Comparison of ENCODE assay signal across 8 mouse cellular contexts in genomic region chr7:122919728-122920582, GRCm38 (mm10). TPM values are rescaled to one million over a fixed set of nuclear protein-coding genes. Genes with fewer than 3 reads are reported as not detected.
A peak's percentile ranks its signal among the peaks of the same experiment; 100 is the strongest.
DNase-seq lines count a peak whose midpoint lies in the region; ATAC-seq lines count a peak whose summit lies in the region.

No protein-coding gene starts in this region.

- H3K4me3 ChIP-seq in embryonic facial prominence, embryonic 10.5 days: no peak overlapping the region
- H3K4me3 ChIP-seq in hindbrain, embryonic 14.5 days (replicated peaks; ENCODE audit: low read length): no peak overlapping the region
- H3K4me3 ChIP-seq in limb, embryonic 11.5 days (ENCODE audit: low read depth, low read length): no peak overlapping the region

- no peaks in the 10 kb centered on the region for H3K36me3 ChIP-seq in embryonic facial prominence, embryonic 10.5 days (replicated peaks)
- no peaks in the 10 kb centered on the region for H3K36me3 ChIP-seq in hindbrain, embryonic 14.5 days (replicated peaks; ENCODE audit: control insufficient read depth, insufficient read depth)
- no peaks in the 10 kb centered on the region for H3K36me3 ChIP-seq in limb, embryonic 11.5 days (ENCODE audit: control insufficient read depth, insufficient read depth, low read length)

- H3K9me3 ChIP-seq in embryonic facial prominence, embryonic 10.5 days: no peaks in the 10 kb centered on the region
- H3K9me3 ChIP-seq in hindbrain, embryonic 14.5 days (ENCODE audit: control insufficient read depth, low read length): no peaks in the 10 kb centered on the region
- no peaks in the 10 kb centered on the region for H3K9me3 ChIP-seq in limb, embryonic 11.5 days (ENCODE audit: control insufficient read depth, low read length)

- WGBS in embryonic facial prominence, embryonic 10.5 days: 46% methylated on average over 13 of the region's 13 CpGs
- WGBS in hindbrain, embryonic 14.5 days: 47% methylated on average over 13 of the region's 13 CpGs
- WGBS in limb, embryonic 11.5 days: 47% methylated on average over 13 of the region's 13 CpGs

- H3K27me3 ChIP-seq in embryonic facial prominence, embryonic 10.5 days (replicated peaks; ENCODE audit: low read depth, poor library complexity, severe bottlenecking): no peaks in the 10 kb centered on the region
- H3K27me3 ChIP-seq in hindbrain, embryonic 14.5 days (ENCODE audit: control insufficient read depth, insufficient read depth, low read length): no peaks in the 10 kb centered on the region
- H3K27me3 ChIP-seq in limb, embryonic 11.5 days (ENCODE audit: control insufficient read depth, insufficient read depth, low read length): no peaks in the 10 kb centered on the region

- H3K27ac ChIP-seq in embryonic facial prominence, embryonic 10.5 days (replicated peaks): no peak overlapping the region
- no peak overlapping the region for H3K27ac ChIP-seq in hindbrain, embryonic 14.5 days
- no peak overlapping the region for H3K27ac ChIP-seq in limb, embryonic 11.5 days (replicated peaks; ENCODE audit: low read depth, low read length)

- peak overlapping the region; percentile 18; the same call in 1 of the 2 replicates for H3K4me2 ChIP-seq in hindbrain, embryonic 14.5 days (replicated peaks)
- H3K4me2 ChIP-seq in limb, embryonic 11.5 days (ENCODE audit: low read depth, severe bottlenecking): no peak overlapping the region

- peak; percentile 60; the same call in 1 of the 2 replicates for ATAC-seq in hindbrain, embryonic 14.5 days (ENCODE audit: low FRiP score)
- no peak for ATAC-seq in limb, embryonic 11.5 days (ENCODE audit: insufficient number of reproducible peaks, low FRiP score, low TSS enrichment, low read depth)
- ATAC-seq in erythroblast, adult 5-6 weeks (replicated peaks; ENCODE audit: low FRiP score, poor library complexity, severe bottlenecking): no peak; the same call in 1 of the 2 replicates

- no peaks in the 10 kb centered on the region for H3K4me1 ChIP-seq in embryonic facial prominence, embryonic 10.5 days
- H3K4me1 ChIP-seq in hindbrain, embryonic 14.5 days (replicated peaks; ENCODE audit: control insufficient read depth, insufficient read depth, low read length): no peaks in the 10 kb centered on the region
- no peaks in the 10 kb centered on the region for H3K4me1 ChIP-seq in limb, embryonic 11.5 days (ENCODE audit: control insufficient read depth, insufficient read depth, low read length)

- H3K9ac ChIP-seq in hindbrain, embryonic 14.5 days: no peak overlapping the region
- H3K9ac ChIP-seq in limb, embryonic 11.5 days (ENCODE audit: low read length): no peak overlapping the region

- peak; percentile 22 for DNase-seq in spleen, adult 12 weeks (ENCODE audit: low spot score)
- no peak for DNase-seq in spleen, postnatal 4 days (ENCODE audit: low spot score in 2 of 2)
- peak; percentile 67 for DNase-seq in adipocyte (ENCODE audit: low spot score)
- DNase-seq in embryonic facial prominence, embryonic 10.5 days (ENCODE audit: low spot score): peak; percentile 55
- peak; percentile 91 for DNase-seq in hindbrain, embryonic 14.5 days (ENCODE audit: low spot score)
- DNase-seq in limb, embryonic 11.5 days (ENCODE audit: low spot score): peak; percentile 69
- DNase-seq in natural killer cell, adult 2 months (ENCODE audit: low spot score in 2 of 2): peak; percentile 24 to 42

RNA-seq across cellular contexts. Expression of gene Rbbp6, which starts 45.5 kb away (rescaled TPM):
- 29.3 and 30.6 TPM in 2 replicates for polyA plus RNA-seq in embryonic facial prominence, embryonic 10.5 days (2016; fragmentation: Nextera tagmentation; extraction: Ambion mirVana)
- polyA plus RNA-seq in hindbrain, embryonic 14.5 days (2014; fragmentation: Nextera tagmentation; extraction: Ambion mirVana): 28.9 and 31.0 TPM in 2 replicates
- 37.8 and 39.3 TPM in 2 replicates for polyA plus RNA-seq in limb, embryonic 11.5 days (2014; fragmentation: Nextera tagmentation; extraction: Ambion mirVana)
- total RNA-seq in erythroblast, adult 5-6 weeks (2015; ENCODE audit: low replicate concordance): 43.8 and 58.1 TPM in 2 replicates
- 27.5 and 29.0 TPM in 2 replicates for total RNA-seq in erythroblast, adult 5-6 weeks (2017; ENCODE audit: low replicate concordance)

Comparison
In these comparisons a context has a peak if more than half of its experiments do, and no peak if none do; other contexts are left out.
1. DNase-seq: peak in spleen, adult 12 weeks (single experiment), adipocyte (single experiment), embryonic facial prominence, embryonic 10.5 days (single experiment), hindbrain, embryonic 14.5 days (single experiment), limb, embryonic 11.5 days (single experiment) and natural killer cell, adult 2 months (2 of 2); none in spleen, postnatal 4 days (0 of 2).